Mouse (Mus musculus) neural tube, embryonic 12.5 days (tissue): ENCODE measurements around the gene Btnl6. TPM values are rescaled to one million over a fixed set of nuclear protein-coding genes. Genes with fewer than 3 reads are reported as not detected.
"Not testable (repeated sequence)": the region's sequence is repeated elsewhere in the genome, so short reads cannot be mapped to it uniquely, and the experiment has no call there.

Experiments
- ATAC-seq: fragments of 200-750 bp; cut with Nextera tagmentation; 2 replicates; pipeline ENCODE4 v1.8.0; 2017; ENCODE audit warnings: low read depth, mild to moderate bottlenecking, moderate TSS enrichment, moderate library complexity; ENCODE audit not compliant: low FRiP score
- H3K27ac ChIP-seq: fragments of 300-500 bp; sonication (generic); 2 replicates; pipeline ENCODE4 v1.5.1; 2016
- H3K27me3 ChIP-seq: fragments of 300-500 bp; sonication (generic); replicated peaks from 2 replicates; pipeline ENCODE4 v1.6.1; 2016; ENCODE audit warnings: mild to moderate bottlenecking
- H3K36me3 ChIP-seq: fragments of 300-500 bp; sonication (generic); 2 replicates; pipeline ENCODE4 v1.6.1; 2016; ENCODE audit warnings: mild to moderate bottlenecking
- H3K4me1 ChIP-seq: fragments of 300-500 bp; sonication (generic); 2 replicates; pipeline ENCODE4 v1.6.1; 2016
- H3K4me2 ChIP-seq: fragments of 300-500 bp; sonication (generic); replicated peaks from 2 replicates; pipeline ENCODE4 v1.6.1; 2016; ENCODE audit warnings: mild to moderate bottlenecking
- H3K4me3 ChIP-seq: fragments of 300-500 bp; sonication (generic); 2 replicates; pipeline ENCODE4 v1.5.1; 2016
- H3K9ac ChIP-seq: fragments of 300-500 bp; sonication (generic); 2 replicates; pipeline ENCODE4 v1.6.1; 2016; ENCODE audit warnings: mild to moderate bottlenecking
- H3K9me3 ChIP-seq: fragments of 300-500 bp; sonication (generic); 2 replicates; pipeline ENCODE4 v1.6.1; 2016; ENCODE audit warnings: mild to moderate bottlenecking
- WGBS: fragments of 180-500 bp; shearing (Covaris S2); methylation state at CpG from one replicate; pipeline ENCODE4 v1.1.7; 2016; 5-methylcytosine and 5-hydroxymethylcytosine counted together
- polyA plus RNA-seq: library from polyadenylated mRNA; unstranded; fragments of >200 nt; fragmentation: Nextera tagmentation; extraction: Ambion mirVana; gene quantifications from 2 replicates; pipeline ENCODE4 v1.2.1, GENCODE M21; 2016

The Btnl6 gene
- polyA plus RNA-seq, 1 experiment from 2014 or later, result not detected

GRCm38 (mm10) chr17:34549156-34549555, 32.0 kb upstream of the Btnl6 start:
- WGBS, result 96% methylated on average over 3 of the region's 3 CpGs
- H3K4me3 ChIP-seq, result no peak overlapping the region
- H3K4me1 ChIP-seq, result no peaks in the 10 kb centered on the region
- no peak overlapping the region for H3K27ac ChIP-seq
- H3K27me3 ChIP-seq, result no peaks in the 10 kb centered on the region
- no peaks in the 10 kb centered on the region for H3K9me3 ChIP-seq
- H3K4me2 ChIP-seq, result no peak overlapping the region
- no peaks in the 10 kb centered on the region for H3K36me3 ChIP-seq
- ATAC-seq, result no peak
- H3K9ac ChIP-seq, result no peak overlapping the region

DNA sequence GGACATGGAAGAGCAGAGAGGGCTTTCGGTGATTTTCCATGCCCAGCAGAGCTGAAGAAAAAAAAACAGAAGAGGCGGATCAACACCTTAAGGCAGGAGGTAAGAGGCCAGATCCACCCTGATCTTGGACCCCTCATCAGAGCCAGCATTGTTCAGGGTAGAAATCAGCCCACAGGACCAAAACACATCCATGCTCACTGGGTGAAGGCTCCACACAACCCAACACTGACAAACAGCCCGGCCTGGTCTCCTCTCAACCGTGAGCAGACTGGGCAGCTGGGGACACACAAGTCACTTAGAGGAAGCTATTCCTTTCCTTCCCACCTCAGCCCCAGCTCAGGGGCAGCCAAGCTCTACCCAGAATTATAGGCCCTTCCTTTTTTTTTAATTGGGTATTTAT, 30.4 kb upstream of the Btnl6 start:
- 96% methylated on average over 4 of the region's 4 CpGs for WGBS
- no peaks in the 10 kb centered on the region for H3K27me3 ChIP-seq
- H3K9ac ChIP-seq, result no peak overlapping the region
- no peaks in the 10 kb centered on the region for H3K36me3 ChIP-seq
- no peak overlapping the region for H3K27ac ChIP-seq
- no peak overlapping the region for H3K4me2 ChIP-seq
- no peaks in the 10 kb centered on the region for H3K4me1 ChIP-seq
- H3K9me3 ChIP-seq, result no peaks in the 10 kb centered on the region
- no peak for ATAC-seq
- no peak overlapping the region for H3K4me3 ChIP-seq

DNA sequence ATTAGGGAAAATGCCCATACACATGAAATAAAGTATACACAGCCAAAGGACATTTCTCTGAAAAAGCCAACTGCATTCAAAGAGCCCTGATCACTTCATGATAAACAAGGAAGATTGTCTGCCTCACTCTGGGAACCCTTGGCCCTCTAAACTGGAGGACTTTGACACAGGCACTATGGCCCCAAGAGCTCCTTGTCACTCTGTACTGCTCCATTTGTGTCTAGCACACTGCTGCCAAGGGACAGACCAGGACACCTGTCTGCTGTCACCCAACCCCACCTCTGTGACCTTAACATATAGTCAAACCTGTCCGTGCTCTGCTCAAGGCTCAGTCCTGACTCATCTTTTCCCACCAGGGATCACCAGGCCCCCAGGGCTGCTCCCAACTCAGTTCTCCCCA, 29.6 kb upstream of the Btnl6 start:
- Histone ChIP-seq H3K9me3 (no peaks in the 10 kb centered on the region), H3K4me2 (no peak overlapping the region), H3K27me3 (no peaks in the 10 kb centered on the region), H3K4me3 (no peak overlapping the region), H3K27ac (no peak overlapping the region), H3K4me1 (no peaks in the 10 kb centered on the region), H3K9ac (no peak overlapping the region), H3K36me3 (no peaks in the 10 kb centered on the region)
- ATAC-seq, result no peak
- 94% methylated on average over 1 of the region's 1 CpGs for WGBS

- ATAC-seq, H3K9me3 ChIP-seq, H3K27me3 ChIP-seq, H3K4me1 ChIP-seq, H3K27ac ChIP-seq, H3K4me3 ChIP-seq, H3K36me3 ChIP-seq, H3K4me2 ChIP-seq, H3K9ac ChIP-seq: not testable (repeated sequence)
- 96% methylated on average over 13 of the region's 13 CpGs for WGBS
Observed at GRCm38 (mm10) chr17:34543567-34543966, 26.4 kb upstream of the Btnl6 start.

- 83% methylated on average over 3 of the region's 3 CpGs for WGBS
- H3K4me2 ChIP-seq, result no peak overlapping the region
- H3K4me3 ChIP-seq, result no peak overlapping the region
- H3K27ac ChIP-seq, result no peak overlapping the region
- no peak overlapping the region for H3K9ac ChIP-seq
- no peaks in the 10 kb centered on the region for H3K9me3 ChIP-seq
- H3K36me3 ChIP-seq, result no peaks in the 10 kb centered on the region
- no peak for ATAC-seq
- no peaks in the 10 kb centered on the region for H3K27me3 ChIP-seq
- H3K4me1 ChIP-seq, result no peaks in the 10 kb centered on the region
Observed at GRCm38 (mm10) chr17:34532671-34533070, 15.5 kb upstream of the Btnl6 start.

- ATAC-seq, result no peak
- 68% methylated on average over 1 of the region's 1 CpGs for whole genome bisulfite sequencing
Observed at GRCm38 (mm10) chr17:34519001-34519400, 1.8 kb upstream of the Btnl6 start.

DNA sequence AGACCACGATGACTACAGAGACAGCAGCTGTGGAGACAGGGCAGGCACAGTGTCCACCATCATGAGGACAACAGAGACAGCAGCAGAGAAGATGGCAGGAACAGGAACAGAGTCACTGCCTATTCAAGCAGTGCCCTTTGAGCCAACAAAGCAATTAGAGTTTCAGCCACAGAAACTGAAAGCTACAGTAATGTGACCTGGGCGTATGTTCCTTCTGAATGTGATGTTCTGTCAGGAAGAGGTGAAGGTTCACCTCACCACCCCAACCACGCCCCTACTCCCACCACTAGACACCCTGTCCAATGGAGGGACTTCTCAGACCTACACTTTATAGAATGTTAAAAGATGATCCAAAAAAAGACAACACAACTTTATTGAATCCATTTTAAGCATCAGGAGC, 1.4 kb upstream of the Btnl6 start:
- H3K9me3 ChIP-seq, H3K4me2 ChIP-seq, H3K36me3 ChIP-seq, H3K27ac ChIP-seq, H3K27me3 ChIP-seq, H3K4me3 ChIP-seq, H3K9ac ChIP-seq, ATAC-seq, H3K4me1 ChIP-seq: not testable (repeated sequence)
- WGBS, result 81% methylated on average over 3 of the region's 3 CpGs

More at GRCm38 (mm10) chr17:34519001-34519400, 1.8 kb upstream of the Btnl6 start:
- H3K4me1 ChIP-seq, result no peaks in the 10 kb centered on the region
- no peaks in the 10 kb centered on the region for H3K27me3 ChIP-seq
- H3K4me3 ChIP-seq, result no peak overlapping the region
- no peak overlapping the region for H3K9ac ChIP-seq
- H3K9me3 ChIP-seq, result no peaks in the 10 kb centered on the region
- H3K4me2 ChIP-seq, result no peak overlapping the region
- no peaks in the 10 kb centered on the region for H3K36me3 ChIP-seq
- H3K27ac ChIP-seq, result no peak overlapping the region

GRCm38 (mm10) chr17:34517795-34518194, 643 bp upstream of the Btnl6 start:
- Histone ChIP-seq H3K36me3 (no peaks in the 10 kb centered on the region), H3K4me3 (no peak overlapping the region), H3K4me2 (no peak overlapping the region), H3K9ac (no peak overlapping the region), H3K27me3 (no peaks in the 10 kb centered on the region), H3K27ac (no peak overlapping the region), H3K4me1 (no peaks in the 10 kb centered on the region), H3K9me3 (no peaks in the 10 kb centered on the region)
- 86% methylated on average over 4 of the region's 4 CpGs for WGBS
- no peak for ATAC-seq

GRCm38 (mm10) chr17:34516514-34516913, 638 bp downstream of the Btnl6 start:
- no peaks in the 10 kb centered on the region for H3K4me1 ChIP-seq
- no peak overlapping the region for H3K27ac ChIP-seq
- no peaks in the 10 kb centered on the region for H3K36me3 ChIP-seq
- no peak overlapping the region for H3K4me3 ChIP-seq
- H3K27me3 ChIP-seq, result no peaks in the 10 kb centered on the region
- 88% methylated on average over 2 of the region's 2 CpGs for WGBS
- no peak for ATAC-seq
- no peak overlapping the region for H3K9ac ChIP-seq
- H3K9me3 ChIP-seq, result no peaks in the 10 kb centered on the region
- no peak overlapping the region for H3K4me2 ChIP-seq

DNA sequence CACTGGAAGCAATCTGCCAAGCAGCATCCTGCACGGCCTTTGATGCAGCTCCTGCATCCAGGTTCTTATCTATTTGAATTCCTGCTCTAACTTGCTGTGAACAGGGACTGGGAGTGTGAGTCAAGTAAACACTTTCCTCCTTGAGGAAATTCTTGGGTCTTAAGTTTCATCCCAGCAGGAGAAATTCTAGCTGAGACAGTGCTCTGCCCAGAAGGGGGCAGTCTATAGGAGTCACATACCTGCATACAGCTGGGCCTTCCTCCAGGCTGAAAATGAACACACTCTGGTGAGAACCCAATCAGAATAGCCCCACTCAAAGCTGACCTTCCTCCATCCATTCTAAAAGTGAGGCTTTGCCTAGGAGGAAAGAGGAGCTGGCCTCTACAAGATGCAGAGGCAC, 5.4 kb downstream of the Btnl6 start:
- H3K4me1 ChIP-seq, ATAC-seq, H3K9ac ChIP-seq, H3K4me2 ChIP-seq, H3K27ac ChIP-seq, H3K9me3 ChIP-seq, H3K4me3 ChIP-seq, H3K27me3 ChIP-seq, H3K36me3 ChIP-seq: not testable (repeated sequence)
- WGBS, result 80% methylated on average over 1 of the region's 1 CpGs

- no peak overlapping the region for H3K27ac ChIP-seq
- ATAC-seq, result no peak
Observed at GRCm38 (mm10) chr17:34507591-34507990, 9.6 kb downstream of the Btnl6 start.

DNA sequence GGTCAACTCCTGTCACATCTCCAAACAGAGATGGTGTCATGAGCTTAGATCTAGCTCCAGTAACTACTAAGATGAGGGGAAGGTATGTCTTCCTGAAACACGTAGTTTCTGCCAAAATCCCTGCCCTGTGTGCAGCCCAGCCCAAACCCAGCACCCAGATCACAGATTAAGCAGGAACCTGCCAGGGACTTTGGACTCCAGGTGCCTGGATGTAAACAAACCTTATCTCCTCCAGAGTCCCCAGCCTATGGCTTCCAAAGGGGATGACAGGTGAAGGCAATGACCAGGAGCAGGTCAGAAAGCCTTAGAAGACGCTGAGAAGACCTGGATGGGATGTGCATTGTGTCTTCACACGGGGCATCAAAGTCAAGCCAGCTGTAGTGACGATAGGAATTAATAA, 19.4 kb downstream of the Btnl6 start:
- not testable (repeated sequence) for H3K27ac ChIP-seq, H3K9ac ChIP-seq, ATAC-seq, H3K27me3 ChIP-seq, H3K4me1 ChIP-seq, H3K4me3 ChIP-seq, H3K36me3 ChIP-seq, H3K4me2 ChIP-seq, H3K9me3 ChIP-seq
- 86% methylated on average over 4 of the region's 4 CpGs for WGBS

More at GRCm38 (mm10) chr17:34507591-34507990, 9.6 kb downstream of the Btnl6 start:
- no peaks in the 10 kb centered on the region for H3K36me3 ChIP-seq
- H3K9ac ChIP-seq, result no peak overlapping the region
- H3K4me1 ChIP-seq, result no peaks in the 10 kb centered on the region
- H3K9me3 ChIP-seq, result no peaks in the 10 kb centered on the region
- no peak overlapping the region for H3K4me3 ChIP-seq
- H3K4me2 ChIP-seq, result no peak overlapping the region
- H3K27me3 ChIP-seq, result no peaks in the 10 kb centered on the region

GRCm38 (mm10) chr17:34497319-34497718, 19.8 kb downstream of the Btnl6 start:
- H3K9me3 ChIP-seq, ATAC-seq, H3K4me2 ChIP-seq, H3K4me3 ChIP-seq, H3K4me1 ChIP-seq, H3K27me3 ChIP-seq, H3K36me3 ChIP-seq, H3K27ac ChIP-seq, H3K9ac ChIP-seq: not testable (repeated sequence)
- WGBS, result 89% methylated on average over 3 of the region's 3 CpGs

DNA sequence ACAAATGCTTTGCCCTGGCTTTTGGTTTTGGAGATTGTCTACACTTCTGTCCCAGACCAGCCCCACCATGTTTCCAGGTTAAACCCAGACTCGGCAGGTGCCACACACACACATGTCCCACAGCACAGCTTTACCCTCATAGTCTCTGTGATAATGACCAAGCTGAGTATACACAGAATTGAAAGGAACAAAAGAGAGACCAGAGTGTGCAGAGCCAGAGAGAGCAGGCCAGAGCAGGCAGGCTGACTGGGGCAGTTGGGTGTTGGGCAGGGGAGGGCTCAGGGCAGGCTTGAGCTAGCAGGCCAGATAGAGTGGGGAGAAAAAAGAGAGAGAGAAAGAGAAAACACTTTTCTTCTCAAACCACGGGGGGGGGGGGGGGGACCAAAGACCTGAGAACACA, 20.6 kb downstream of the Btnl6 start:
- Histone ChIP-seq H3K27ac (no peak overlapping the region), H3K9me3 (no peaks in the 10 kb centered on the region), H3K27me3 (no peaks in the 10 kb centered on the region), H3K36me3 (no peaks in the 10 kb centered on the region), H3K4me1 (no peaks in the 10 kb centered on the region), H3K4me3 (no peak overlapping the region), H3K4me2 (no peak overlapping the region), H3K9ac (no peak overlapping the region)
- 90% methylated on average over 1 of the region's 2 CpGs for WGBS
- no peak for ATAC-seq
